Mouse (Mus musculus): ENCODE measurements around the gene Rbm20. TPM values are rescaled to one million over a fixed set of nuclear protein-coding genes. Genes with fewer than 3 reads are reported as not detected.

The Rbm20 gene
- 0.08 and 0.13 TPM in 2 replicates for total RNA-seq (2012; rRNA removed)
- 0.04 and 0.05 TPM in 2 replicates for total RNA-seq (2014; rRNA removed)
- 0.49 and 0.56 TPM in 2 replicates for polyA plus RNA-seq (2012; ENCODE audit: insufficient read length, low read depth)

GRCm38 (mm10) chr19:53676718-53677634 is at the start of gene Rbm20:
TSS of gene Rbm20 (plus strand) at chr19:53677306.
- H3K4me2 ChIP-seq (ENCODE audit: insufficient read depth, low read depth, poor library complexity, severe bottlenecking) = 0 out of 2 replicates have a peak within 1 kb of the TSS, but pooled peaks have one; percentile 7
- H3K79me2 ChIP-seq (replicated peaks; ENCODE audit: control insufficient read depth, extremely low read depth, insufficient read depth, poor library complexity, severe bottlenecking) = no peaks in the 10 kb centered on the region
- dilution Hi-C loops (cut with MboI; ENCODE audit: extremely low pct_ligation_motif_present, extremely low pct_unique_long_range_greater_than_20kb, low sequenced_read_pairs) (no loop called here), in situ Hi-C loops (cut with MboI; ENCODE audit: low pct_ligation_motif_present, low pct_unique_long_range_greater_than_20kb, low sequenced_read_pairs) (no loop called here)
- H3K9me3 ChIP-seq (replicated peaks; ENCODE audit: low read length) = no peaks in the 10 kb centered on the region
- DNase-seq (ENCODE audit: extremely low read depth) = no peak
- H3K4me1 ChIP-seq (ENCODE audit: control insufficient read depth in 1 of 2, insufficient read depth in 2 of 2) = peaks cover 0 to 17% of the 10 kb centered on the region in 2 experiments; a peak in 2 of 4 replicates
- H3K36me3 ChIP-seq (replicated peaks in 1 of 2; ENCODE audit: control insufficient read depth in 1 of 2, insufficient read depth in 1 of 2, low read length in 1 of 2) = no peaks in the 10 kb centered on the region
- no peak within 1 kb of the TSS for H3K27ac ChIP-seq (ENCODE audit: insufficient read depth, low read depth)
- no peak within 1 kb of the TSS for H3K9ac ChIP-seq (ENCODE audit: insufficient read depth, low read depth)
- H3K4me3 ChIP-seq (replicated peaks in 1 of 3; ENCODE audit: low read depth in 2 of 3, low read length in 2 of 3, poor library complexity in 1 of 3) = no peak within 1 kb of the TSS
- H3K27me3 ChIP-seq (replicated peaks) = no peaks in the 10 kb centered on the region
- TF ChIP-seq CTCF (conservative IDR thresholded peaks at IDR 0.05 in 1 of 2, IDR thresholded peaks at IDR 0.05 in 1 of 2; ENCODE audit: low read depth in 2 of 2, low read length in 2 of 2) (no peak), JUN (IDR thresholded peaks at IDR 0.05; ENCODE audit: insufficient read depth, low read depth, low read length) (no peak), ETS1 (conservative IDR thresholded peaks at IDR 0.05; ENCODE audit: low read depth, low read length) (no peak), MYC (IDR thresholded peaks at IDR 0.05; ENCODE audit: low read depth, low read length) (no peak), RAD21 (IDR thresholded peaks at IDR 0.05; ENCODE audit: low read depth, low read length) (no peak), USF2 (conservative IDR thresholded peaks at IDR 0.05; ENCODE audit: low read depth, low read length) (no peak), SIN3A (IDR thresholded peaks at IDR 0.05; ENCODE audit: low read length) (no peak), PAX5 (IDR thresholded peaks at IDR 0.05; ENCODE audit: low read length) (no peak), UBTF (IDR thresholded peaks at IDR 0.05; ENCODE audit: low read depth, low read length) (no peak), NELFE (IDR thresholded peaks at IDR 0.05; ENCODE audit: low read depth, low read length) (no peak), TBP (conservative IDR thresholded peaks at IDR 0.05; ENCODE audit: low read depth, low read length) (no peak), ZC3H11A (IDR thresholded peaks at IDR 0.05; ENCODE audit: low read depth, low read length) (no peak), E2F4 (IDR thresholded peaks at IDR 0.05; ENCODE audit: insufficient replicate concordance, low read depth, low read length) (no peak), ELF1 (IDR thresholded peaks at IDR 0.05; ENCODE audit: low read depth, low read length) (no peak), MAFK (IDR thresholded peaks at IDR 0.05; ENCODE audit: insufficient replicate concordance, low read length) (no peak)

GRCm38 (mm10) chr19:53638041-53638440 is 39.1 kb upstream of the Rbm20 start:
- no peaks in the 10 kb centered on the region for H3K4me1 ChIP-seq (ENCODE audit: control insufficient read depth in 1 of 2, insufficient read depth in 2 of 2)
- H3K79me2 ChIP-seq (replicated peaks; ENCODE audit: control insufficient read depth, extremely low read depth, insufficient read depth, poor library complexity, severe bottlenecking) = no peaks in the 10 kb centered on the region
- dilution Hi-C loops (cut with MboI; ENCODE audit: extremely low pct_ligation_motif_present, extremely low pct_unique_long_range_greater_than_20kb, low sequenced_read_pairs) (no loop called here), in situ Hi-C loops (cut with MboI; ENCODE audit: low pct_ligation_motif_present, low pct_unique_long_range_greater_than_20kb, low sequenced_read_pairs) (no loop called here)
- no peak overlapping the region for H3K4me2 ChIP-seq (ENCODE audit: insufficient read depth, low read depth, poor library complexity, severe bottlenecking)
- no peaks in the 10 kb centered on the region for H3K9me3 ChIP-seq (replicated peaks; ENCODE audit: low read length)
- peak; percentile 31 for DNase-seq (ENCODE audit: extremely low read depth)
- no peak for TF ChIP-seq CHD1 (IDR thresholded peaks at IDR 0.05; ENCODE audit: low read depth, low read length)
- no peak for TF ChIP-seq USF2 (conservative IDR thresholded peaks at IDR 0.05; ENCODE audit: low read depth, low read length)
- TF ChIP-seq NELFE (IDR thresholded peaks at IDR 0.05; ENCODE audit: low read depth, low read length) = no peak
- no peak for TF ChIP-seq ZC3H11A (IDR thresholded peaks at IDR 0.05; ENCODE audit: low read depth, low read length)
- peak in 1 of 2 experiments; percentile 44; a peak in 2 of 4 replicates for TF ChIP-seq CTCF (conservative IDR thresholded peaks at IDR 0.05 in 1 of 2, IDR thresholded peaks at IDR 0.05 in 1 of 2; ENCODE audit: low read depth in 2 of 2, low read length in 2 of 2)
- TF ChIP-seq RAD21 (IDR thresholded peaks at IDR 0.05; ENCODE audit: low read depth, low read length) = peak; percentile 18
- TF ChIP-seq ZKSCAN1 (IDR thresholded peaks at IDR 0.05; ENCODE audit: borderline replicate concordance, low read depth, low read length) = no peak
- peak; percentile 55; the same call in 1 of the 2 replicates for TF ChIP-seq MYC (IDR thresholded peaks at IDR 0.05; ENCODE audit: low read depth, low read length)
- peak; percentile 9; the same call in 1 of the 2 replicates for TF ChIP-seq SMC3 (IDR thresholded peaks at IDR 0.05; ENCODE audit: low read depth, low read length)
- H3K36me3 ChIP-seq (replicated peaks in 1 of 2; ENCODE audit: control insufficient read depth in 1 of 2, insufficient read depth in 1 of 2, low read length in 1 of 2) = peaks cover 64 to 87% of the 10 kb centered on the region in 2 experiments
- H3K9ac ChIP-seq (ENCODE audit: insufficient read depth, low read depth) = no peak overlapping the region
- H3K4me3 ChIP-seq (replicated peaks in 1 of 3; ENCODE audit: low read depth in 2 of 3, low read length in 2 of 3, poor library complexity in 1 of 3) = no peak overlapping the region
- no peaks in the 10 kb centered on the region for H3K27me3 ChIP-seq (replicated peaks)
- no peak overlapping the region for H3K27ac ChIP-seq (ENCODE audit: insufficient read depth, low read depth)

Data from CH12.LX (cell line).